ENCODE assay signal across 7 mouse cellular contexts in genomic region chr16:29839662-29840001, GRCm38 (mm10).
DNase-seq lines count a peak whose midpoint lies in the region; ATAC-seq lines count a peak whose summit lies in the region.

No protein-coding gene starts in this region.

- H3K4me2 ChIP-seq in lung, embryonic 15.5 days = peak overlapping the region; percentile 54
- H3K4me2 ChIP-seq in forebrain, embryonic 13.5 days = peak overlapping the region; percentile 54
- H3K4me2 ChIP-seq in limb, embryonic 11.5 days (ENCODE audit: low read depth, severe bottlenecking) = peak overlapping the region; percentile 49
- peak overlapping the region; percentile 57 for H3K4me2 ChIP-seq in neural tube, embryonic 15.5 days

- 24% methylated on average over 6 of the region's 6 CpGs for WGBS in lung, embryonic 15.5 days
- 16% methylated on average over 6 of the region's 6 CpGs for WGBS in forebrain, embryonic 13.5 days
- 2% methylated on average over 6 of the region's 6 CpGs for WGBS in limb, embryonic 11.5 days
- 11% methylated on average over 6 of the region's 6 CpGs for WGBS in neural tube, embryonic 15.5 days

- peaks cover 38% of the 10 kb centered on the region for H3K4me1 ChIP-seq in lung, embryonic 15.5 days
- peaks cover 41% of the 10 kb centered on the region for H3K4me1 ChIP-seq in forebrain, embryonic 13.5 days
- H3K4me1 ChIP-seq in limb, embryonic 11.5 days (ENCODE audit: control insufficient read depth, insufficient read depth, low read length) = peaks cover 33% of the 10 kb centered on the region
- peaks cover 22% of the 10 kb centered on the region for H3K4me1 ChIP-seq in neural tube, embryonic 15.5 days

- peak overlapping the region; percentile 22 for H3K4me3 ChIP-seq in lung, embryonic 15.5 days
- peak overlapping the region; percentile 27 for H3K4me3 ChIP-seq in forebrain, embryonic 13.5 days
- H3K4me3 ChIP-seq in limb, embryonic 11.5 days (ENCODE audit: low read depth, low read length) = peak overlapping the region; percentile 8; the same call in 1 of the 2 replicates
- peak overlapping the region; percentile 29 for H3K4me3 ChIP-seq in neural tube, embryonic 15.5 days (replicated peaks)

- no peaks in the 10 kb centered on the region for H3K27me3 ChIP-seq in lung, embryonic 15.5 days
- H3K27me3 ChIP-seq in forebrain, embryonic 13.5 days = peaks cover 12% of the 10 kb centered on the region; the same call in 1 of the 2 replicates
- no peaks in the 10 kb centered on the region for H3K27me3 ChIP-seq in limb, embryonic 11.5 days (ENCODE audit: control insufficient read depth, insufficient read depth, low read length)
- H3K27me3 ChIP-seq in neural tube, embryonic 15.5 days (replicated peaks) = peaks cover 29% of the 10 kb centered on the region

- peak overlapping the region; percentile 13; the same call in 1 of the 2 replicates for H3K9ac ChIP-seq in lung, embryonic 15.5 days
- peak overlapping the region; percentile 32; the same call in 1 of the 2 replicates for H3K9ac ChIP-seq in forebrain, embryonic 13.5 days
- H3K9ac ChIP-seq in limb, embryonic 11.5 days (ENCODE audit: low read length) = no peak overlapping the region; the same call in 1 of the 2 replicates
- H3K9ac ChIP-seq in neural tube, embryonic 15.5 days (replicated peaks) = 0 out of 2 replicates have a peak overlapping the region, but pooled peaks have one; percentile 36

- ATAC-seq in lung, embryonic 15.5 days (ENCODE audit: borderline replicate concordance, extremely low read depth, low FRiP score, low TSS enrichment) = no peak
- ATAC-seq in forebrain, embryonic 13.5 days = 0 out of 2 replicates have a peak, but pooled peaks have one; percentile 1
- no peak; the same call in 1 of the 2 replicates for ATAC-seq in limb, embryonic 11.5 days (ENCODE audit: insufficient number of reproducible peaks, low FRiP score, low TSS enrichment, low read depth)
- 0 out of 2 replicates have a peak, but pooled peaks have one; percentile 9 for ATAC-seq in neural tube, embryonic 15.5 days (ENCODE audit: low FRiP score)

- H3K27ac ChIP-seq in lung, embryonic 15.5 days = peak overlapping the region; percentile 70
- peak overlapping the region; percentile 70; the same call in 1 of the 2 replicates for H3K27ac ChIP-seq in forebrain, embryonic 13.5 days
- H3K27ac ChIP-seq in limb, embryonic 11.5 days (replicated peaks; ENCODE audit: low read depth, low read length) = peak overlapping the region; percentile 86
- H3K27ac ChIP-seq in neural tube, embryonic 15.5 days (replicated peaks) = peak overlapping the region; percentile 62; the same call in 1 of the 2 replicates

- no peaks in the 10 kb centered on the region for H3K36me3 ChIP-seq in lung, embryonic 15.5 days
- H3K36me3 ChIP-seq in forebrain, embryonic 13.5 days (ENCODE audit: poor library complexity, severe bottlenecking) = no peaks in the 10 kb centered on the region
- H3K36me3 ChIP-seq in limb, embryonic 11.5 days (ENCODE audit: control insufficient read depth, insufficient read depth, low read length) = no peaks in the 10 kb centered on the region
- no peaks in the 10 kb centered on the region for H3K36me3 ChIP-seq in neural tube, embryonic 15.5 days

- no peaks in the 10 kb centered on the region for H3K9me3 ChIP-seq in lung, embryonic 15.5 days
- no peaks in the 10 kb centered on the region for H3K9me3 ChIP-seq in forebrain, embryonic 13.5 days (replicated peaks)
- no peaks in the 10 kb centered on the region for H3K9me3 ChIP-seq in limb, embryonic 11.5 days (ENCODE audit: control insufficient read depth, low read length)
- no peaks in the 10 kb centered on the region for H3K9me3 ChIP-seq in neural tube, embryonic 15.5 days (replicated peaks)

- no peak for DNase-seq in lung, postnatal 4 days
- DNase-seq in limb, embryonic 11.5 days (ENCODE audit: low spot score) = no peak
- no peak for DNase-seq in c-Kit-positive CD71-positive TER-119-positive erythroid progenitor cells, embryonic 14.5 days (ENCODE audit: low spot score)
- no peak for DNase-seq in kidney, postnatal 4 days

Comparison
In these comparisons a context has a peak if more than half of its experiments do, and no peak if none do; other contexts are left out.
1. ATAC-seq: peak in forebrain, embryonic 13.5 days (single experiment) and neural tube, embryonic 15.5 days (single experiment); none in lung, embryonic 15.5 days (single experiment) and limb, embryonic 11.5 days (single experiment).
2. Peak in every context shown above with its lines, with median percentiles within 50 percentile points of each other: H3K27ac ChIP-seq, H3K4me2 ChIP-seq and H3K4me3 ChIP-seq.